Mouse (Mus musculus) erythroblast, embryonic 14.5 days (primary cell): Measurements from ENCODE around the gene Pacrg.

Experiments
- GATA1 ChIP-seq: IDR thresholded peaks from 2 replicates; pipeline ENCODE4 v1.6.1; 2012; ENCODE audit warnings: low read length, inconsistent platforms, mixed read lengths
- TAL1 ChIP-seq: IDR thresholded peaks from 3 replicates; pipeline ENCODE4 v1.6.1; 2012; ENCODE audit warnings: low read length, inconsistent platforms, mixed read lengths

- TF ChIP-seq TAL1 (no peak), GATA1 (no peak)
Measured at GRCm38 (mm10) chr17:10567411-10567810, 272.7 kb downstream of the Pacrg start.
